Mouse (Mus musculus) cerebellum, adult 8-10 months (tissue): ENCODE measurements around the gene Taar2.

Experiments used
- DNase-seq: peaks from one replicate; pipeline ENCODE4 v3.0.0; 2022

The Taar2 gene

GRCm38 (mm10) chr10:23938312-23938711, at the start of gene Taar2:
TSS of gene Taar2 (plus strand) at chr10:23938572.
- DNase-seq = no peak

GRCm38 (mm10) chr10:23892987-23893386, 45.4 kb upstream of the Taar2 start:
- no peak for DNase-seq

GRCm38 (mm10) chr10:23894601-23895349, 43.6 kb upstream of the Taar2 start, which contains the start of gene Vnn1:
TSS of gene Vnn1 (plus strand) at chr10:23894688.
- no peak for DNase-seq

GRCm38 (mm10) chr10:23895376-23895775, 43.0 kb upstream of the Taar2 start:
- DNase-seq = no peak

GRCm38 (mm10) chr10:23901119-23901518, 37.3 kb upstream of the Taar2 start:
- DNase-seq = no peak

GRCm38 (mm10) chr10:23905661-23906060, 32.7 kb upstream of the Taar2 start:
- no peak for DNase-seq

GRCm38 (mm10) chr10:23920056-23920455, 18.3 kb upstream of the Taar2 start, which contains the start of gene Taar1:
TSS of gene Taar1 (plus strand) at chr10:23920356.
- DNase-seq = no peak

GRCm38 (mm10) chr10:23922468-23922867, 15.9 kb upstream of the Taar2 start:
- DNase-seq = no peak

GRCm38 (mm10) chr10:23923941-23924340, 14.4 kb upstream of the Taar2 start:
- no peak for DNase-seq

- DNase-seq = no peak
Measured at GRCm38 (mm10) chr10:23937613-23938012, 759 bp upstream of the Taar2 start.

GRCm38 (mm10) chr10:23942465-23942864, 4.1 kb downstream of the Taar2 start:
- no peak for DNase-seq

GRCm38 (mm10) chr10:23948026-23948425, 9.7 kb downstream of the Taar2 start:
- DNase-seq = no peak

- DNase-seq = no peak
Measured at GRCm38 (mm10) chr10:23949508-23950005, 11.2 kb downstream of the Taar2 start, which contains the start of gene Taar3. TSS of gene Taar3 (plus strand) at chr10:23949558.

- peak; percentile 40 for DNase-seq
Measured at GRCm38 (mm10) chr10:23951714-23952113, 13.3 kb downstream of the Taar2 start.

GRCm38 (mm10) chr10:23959071-23959470, 20.7 kb downstream of the Taar2 start:
- no peak for DNase-seq

GRCm38 (mm10) chr10:23960444-23960915, 22.1 kb downstream of the Taar2 start, which contains the start of gene Taar4:
TSS of gene Taar4 (plus strand) at chr10:23960494.
- DNase-seq = no peak

- no peak for DNase-seq
Measured at GRCm38 (mm10) chr10:23963444-23963843, 25.1 kb downstream of the Taar2 start.

- no peak for DNase-seq
Measured at GRCm38 (mm10) chr10:23964921-23965610, 26.7 kb downstream of the Taar2 start.

- DNase-seq = no peak
Measured at GRCm38 (mm10) chr10:23970656-23971165, 32.3 kb downstream of the Taar2 start, which contains the start of gene Taar5. TSS of gene Taar5 (plus strand) at chr10:23970706.

- DNase-seq = no peak
Measured at GRCm38 (mm10) chr10:23971256-23971655, 32.9 kb downstream of the Taar2 start.

GRCm38 (mm10) chr10:23977958-23978357, 39.6 kb downstream of the Taar2 start:
- no peak for DNase-seq

GRCm38 (mm10) chr10:23978901-23979705, 40.7 kb downstream of the Taar2 start:
- DNase-seq = peak; percentile 27
